Mouse (Mus musculus) ZHBTc4 (cell line): ENCODE measurements at regions not wholly inside any gene's neighbourhood (a gene's known extent, or its start where the extent isn't known, plus 50 kb on each side); places are given as distances from the start of the nearest gene placed in this dataset.
A peak's percentile ranks its signal among the peaks of the same experiment; 100 is the strongest.

Experiments used
- DNase-seq: peaks from one replicate; pipeline ENCODE4 v3.0.0-alpha.2; 2011; ENCODE audit warnings: low read depth, low spot score

DNA sequence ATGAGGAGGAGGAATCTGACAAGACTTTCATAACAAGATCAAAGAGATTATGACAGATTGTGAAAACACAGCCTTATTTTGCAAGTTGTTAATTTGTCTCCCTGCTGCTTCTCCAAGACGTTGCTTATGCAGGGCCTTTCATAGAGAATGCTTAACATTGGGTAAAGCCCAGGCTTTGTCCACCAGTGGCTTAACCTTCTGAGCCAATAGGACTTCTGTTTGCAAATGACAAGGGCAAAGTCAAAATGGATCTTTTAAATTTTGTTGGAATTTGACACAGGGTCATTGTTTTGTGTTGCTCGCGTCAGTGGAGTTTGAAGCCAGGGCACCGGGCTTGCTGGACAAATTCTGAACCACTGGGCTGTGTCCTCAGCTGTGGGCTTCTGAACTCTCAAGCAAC, 346.6 kb downstream of the Epha4 start:
- DNase-seq, result no peak

GRCm38 (mm10) chr1:77172463-77172862, 342.4 kb downstream of the Epha4 start:
- DNase-seq, result no peak

DNA sequence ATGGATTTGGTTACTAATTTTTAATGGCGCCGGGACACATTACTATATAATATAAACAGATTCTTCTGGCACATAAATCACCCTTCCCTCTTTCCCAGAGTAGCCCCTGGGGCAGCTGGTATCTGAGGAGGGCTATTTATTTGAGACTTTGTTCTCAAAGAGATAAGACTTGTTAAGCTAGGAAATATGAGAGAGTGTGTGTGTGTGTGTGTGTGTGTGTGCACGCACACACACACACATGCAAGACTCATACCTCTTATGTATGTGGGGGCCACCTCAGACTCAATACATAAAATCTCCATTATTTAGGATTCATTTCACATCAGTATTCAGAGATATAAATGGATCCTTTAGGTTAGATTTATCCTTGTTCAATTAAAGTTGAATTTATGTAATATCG, 340.1 kb downstream of the Epha4 start:
- no peak for DNase-seq

DNA sequence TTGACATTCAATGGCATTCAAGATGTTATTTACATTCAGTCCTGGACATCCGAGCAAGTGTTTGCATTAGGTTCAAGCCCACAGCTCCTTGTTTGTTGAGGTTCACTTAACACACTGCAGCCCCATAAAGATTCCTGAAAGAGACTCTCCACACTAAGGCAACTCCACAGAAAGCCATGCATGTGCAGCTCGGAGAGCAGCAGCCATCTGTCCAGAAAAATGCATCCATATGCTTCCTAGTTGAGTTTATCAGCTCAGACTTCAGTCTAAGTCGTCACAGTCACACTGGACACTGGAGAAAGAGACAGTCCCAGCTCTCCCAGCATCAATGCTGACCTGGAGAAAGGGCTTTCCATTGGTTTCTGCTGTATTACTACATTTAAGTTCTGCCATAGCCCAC, 339.7 kb downstream of the Epha4 start:
- DNase-seq, result no peak

- no peak for DNase-seq
These were observed 338.4 kb downstream of the Epha4 start for GRCm38 (mm10) chr1:77176516-77176915.

- no peak for DNase-seq
These were observed 330.9 kb downstream of the Epha4 start for GRCm38 (mm10) chr1:77183965-77184364.

GRCm38 (mm10) chr1:77190141-77190540, 324.7 kb downstream of the Epha4 start:
- no peak for DNase-seq

DNA sequence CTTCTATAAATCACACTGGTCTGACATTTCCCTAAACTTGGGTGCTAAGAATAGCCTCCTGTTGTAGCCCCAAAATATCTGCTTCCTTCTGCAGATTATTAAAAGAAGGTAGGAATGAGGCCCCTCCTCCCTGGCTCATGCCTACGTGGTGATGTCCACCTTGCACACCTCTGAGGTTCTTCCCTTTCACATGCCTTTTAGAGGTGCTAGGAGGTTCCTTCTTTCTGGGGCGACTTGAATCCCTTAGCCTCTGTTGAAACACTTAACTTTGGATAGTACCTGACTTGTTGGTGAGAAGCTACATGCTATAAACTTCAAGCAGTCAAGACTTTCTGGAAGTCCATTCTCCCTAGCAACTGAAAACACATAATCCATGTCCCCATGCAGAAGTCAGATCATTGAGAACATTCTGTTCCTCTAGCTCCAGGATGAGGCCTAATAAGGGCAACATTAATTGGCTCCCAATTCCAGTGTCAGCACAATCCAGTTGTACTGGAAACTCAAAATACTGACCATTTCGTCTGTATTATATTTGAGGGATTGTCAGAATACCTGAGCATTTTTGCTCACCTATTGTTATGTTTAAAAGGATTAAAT, 313.5 kb downstream of the Epha4 start:
- DNase-seq, result no peak

DNA sequence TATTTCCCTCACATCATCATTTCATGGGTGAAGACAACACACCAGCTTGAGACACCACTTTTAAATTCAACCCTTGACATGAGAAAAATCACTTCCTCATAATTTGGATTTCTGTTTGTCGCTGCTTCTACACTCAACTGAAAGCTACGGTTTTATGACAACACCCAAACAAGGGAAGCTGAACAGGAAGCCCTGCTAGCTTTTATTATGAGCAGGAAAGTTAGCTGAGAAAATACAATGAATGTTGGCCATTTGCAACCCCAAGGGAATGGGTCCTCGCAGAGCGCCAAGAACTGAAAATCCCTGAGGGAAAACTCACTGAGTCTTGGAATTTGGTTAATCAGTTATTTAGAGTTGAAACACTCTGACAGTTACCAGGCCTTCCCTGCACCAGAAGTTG, 311.9 kb downstream of the Epha4 start:
- DNase-seq, result no peak

GRCm38 (mm10) chr1:77206535-77206934, 308.4 kb downstream of the Epha4 start:
- no peak for DNase-seq

- no peak for DNase-seq
These were observed 305.5 kb downstream of the Epha4 start for GRCm38 (mm10) chr1:77209395-77209794.

GRCm38 (mm10) chr1:77213462-77214098, 301.3 kb downstream of the Epha4 start:
- DNase-seq, result no peak

GRCm38 (mm10) chr1:77219488-77220321, 295.2 kb downstream of the Epha4 start:
- DNase-seq, result no peak

GRCm38 (mm10) chr1:77220322-77220590, 294.6 kb downstream of the Epha4 start:
- no peak for DNase-seq

GRCm38 (mm10) chr1:77220783-77221182, 294.1 kb downstream of the Epha4 start:
- DNase-seq, result no peak

GRCm38 (mm10) chr1:77221900-77222299, 293.0 kb downstream of the Epha4 start:
- no peak for DNase-seq

- no peak for DNase-seq
These were observed 288.3 kb downstream of the Epha4 start for GRCm38 (mm10) chr1:77226546-77226945.

GRCm38 (mm10) chr1:77226991-77227515, 287.8 kb downstream of the Epha4 start:
- DNase-seq, result peak; percentile 15

DNA sequence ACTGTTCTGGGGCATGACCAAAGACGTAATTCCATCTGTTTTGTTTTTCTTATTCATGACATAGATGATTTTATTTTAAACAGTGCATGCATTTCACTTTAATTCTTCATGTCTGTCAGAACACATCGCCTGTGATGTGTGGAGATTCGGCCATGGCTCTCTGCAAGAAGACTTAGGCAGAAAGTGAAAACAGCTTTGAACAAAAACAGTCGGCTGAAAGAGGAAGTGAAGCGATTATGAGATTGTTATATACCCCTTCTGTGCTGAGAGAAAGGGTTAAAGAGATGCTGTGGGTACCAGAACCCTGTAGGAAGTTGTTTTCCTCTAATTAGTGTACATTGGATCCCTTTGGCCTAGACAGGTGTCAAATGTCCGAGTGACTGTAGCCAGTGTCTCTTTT, 287.1 kb downstream of the Epha4 start:
- DNase-seq, result no peak

- DNase-seq, result peak; percentile 38
These were observed 285.3 kb downstream of the Epha4 start for GRCm38 (mm10) chr1:77229561-77229960.

DNA sequence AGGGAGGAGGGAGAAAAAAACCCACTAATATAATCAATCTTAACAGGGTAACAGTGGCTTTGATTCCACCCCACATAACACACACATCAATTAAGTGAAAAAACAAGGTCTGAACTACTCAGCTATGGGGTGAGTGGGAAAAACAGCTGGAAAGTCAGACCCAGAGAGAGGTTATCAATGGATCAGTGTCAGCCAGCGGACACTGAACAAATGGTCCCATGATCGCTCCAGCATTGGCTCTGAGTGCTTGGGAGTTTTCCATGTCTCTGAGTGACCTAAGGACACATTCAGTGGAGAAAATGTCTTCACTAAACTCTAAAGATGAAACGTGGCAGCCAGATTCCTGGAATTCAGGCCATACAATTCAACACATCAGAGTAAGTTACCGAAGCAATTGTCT, 281.9 kb downstream of the Epha4 start:
- DNase-seq, result no peak

GRCm38 (mm10) chr1:77244642-77245041, 270.2 kb downstream of the Epha4 start:
- DNase-seq, result no peak

DNA sequence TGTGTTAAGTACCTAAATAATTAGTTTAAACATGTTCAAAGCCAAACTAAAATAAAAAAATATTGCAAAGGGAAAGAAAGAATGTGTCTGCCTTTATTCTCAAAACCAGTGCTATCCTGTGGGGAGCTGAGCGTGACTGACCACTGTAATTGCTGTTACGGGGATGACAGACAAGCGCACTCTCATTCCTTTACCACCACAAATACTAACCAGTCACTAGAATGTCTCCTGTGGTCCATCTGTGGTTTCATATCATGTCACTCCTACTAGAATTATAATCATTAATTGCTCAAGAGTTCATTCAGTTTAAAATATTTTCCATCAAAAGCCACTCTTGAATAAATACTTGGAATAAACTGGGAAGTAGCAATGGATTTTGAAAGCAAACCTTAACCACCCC, 268.8 kb downstream of the Epha4 start:
- DNase-seq, result no peak
